Mouse (Mus musculus) erythroblast, adult 5-6 weeks (primary cell): ENCODE measurements around the gene Mroh3. TPM values are rescaled to one million over a fixed set of nuclear protein-coding genes. Genes with fewer than 3 reads are reported as not detected.

Experiments
- ATAC-seq: replicated peaks from 2 replicates; pipeline ENCODE4 v1.8.0; 2016; ENCODE audit warnings: moderate number of reproducible peaks, mild to moderate bottlenecking, moderate TSS enrichment, inconsistent platforms; ENCODE audit not compliant: poor library complexity, low FRiP score, severe bottlenecking
- total RNA-seq, 2 experiments: library from RNA; stranded (forward) in 1 of 2; stranded (reverse) in 1 of 2; fragments of 150-400 nt in 1 of 2; fragments of 200-764, 138-1000 nt in 1 of 2; gene quantifications; 2 replicates each; pipeline versions ENCODE4 v1.2.3 to v1.2.4; 2015 to 2017; ENCODE audit warnings: low replicate concordance in 2 of 2

The Mroh3 gene
- total RNA-seq, 2 experiments from 2014 or later = not detected

DNA sequence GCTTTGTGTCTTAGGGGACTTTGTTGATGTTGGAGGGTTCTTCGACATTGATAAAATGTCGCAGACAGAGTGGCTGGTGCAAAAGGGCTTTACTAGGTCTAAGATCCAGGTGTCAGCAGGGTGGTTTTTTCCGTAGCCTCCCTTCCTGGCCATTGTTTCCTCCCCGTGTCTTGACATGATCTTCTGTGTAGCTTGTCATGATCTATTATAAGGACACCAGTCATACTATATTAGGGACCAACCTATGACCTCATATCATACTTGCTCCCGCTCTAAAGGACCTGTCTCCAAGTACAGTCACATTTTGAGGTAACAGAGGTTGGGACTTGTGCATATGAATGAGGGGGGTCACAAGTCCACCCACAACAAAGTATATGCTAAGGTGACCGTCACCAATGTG is 51.7 kb downstream of the Mroh3 start:
- no peak for ATAC-seq

DNA sequence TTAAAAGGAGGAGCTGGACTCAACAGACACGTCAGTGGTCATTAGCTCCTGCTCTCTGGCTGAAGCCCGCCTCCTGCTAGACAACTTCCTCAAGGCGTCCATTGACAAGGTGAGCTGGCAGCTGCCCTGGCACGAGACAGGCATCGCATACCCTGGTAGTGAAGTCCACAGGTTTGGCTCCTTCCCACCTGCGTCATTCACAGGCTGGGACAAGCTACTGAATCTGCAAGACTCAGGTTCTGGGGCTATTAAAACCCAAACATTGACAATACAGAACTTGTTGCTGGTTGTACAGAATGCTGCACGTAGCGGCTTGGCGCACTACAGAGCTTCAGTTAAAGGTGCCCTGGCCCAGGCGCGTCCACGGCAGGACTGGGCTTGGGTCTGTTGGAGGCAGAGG is 52.3 kb downstream of the Mroh3 start:
- ATAC-seq = no peak

DNA sequence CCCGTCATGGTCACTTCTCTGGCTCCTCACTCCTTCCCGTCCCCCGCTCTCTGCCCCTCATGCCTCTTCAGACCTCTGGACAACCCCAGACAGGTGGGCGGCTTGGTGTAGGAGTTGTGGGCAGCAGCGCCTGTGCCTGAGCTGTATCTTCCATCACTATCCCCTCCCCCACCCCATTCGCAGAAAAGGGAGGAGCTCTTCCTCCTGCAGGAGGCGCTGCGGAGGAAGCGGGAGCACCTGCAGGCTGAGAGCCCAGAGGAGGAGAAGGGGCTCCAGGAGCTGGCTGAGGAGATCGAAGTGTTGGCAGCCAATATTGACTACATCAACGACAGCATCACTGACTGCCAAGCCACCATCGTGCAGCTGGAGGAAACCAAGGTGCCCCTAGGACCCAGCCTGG is 52.8 kb downstream of the Mroh3 start:
- no peak for ATAC-seq

DNA sequence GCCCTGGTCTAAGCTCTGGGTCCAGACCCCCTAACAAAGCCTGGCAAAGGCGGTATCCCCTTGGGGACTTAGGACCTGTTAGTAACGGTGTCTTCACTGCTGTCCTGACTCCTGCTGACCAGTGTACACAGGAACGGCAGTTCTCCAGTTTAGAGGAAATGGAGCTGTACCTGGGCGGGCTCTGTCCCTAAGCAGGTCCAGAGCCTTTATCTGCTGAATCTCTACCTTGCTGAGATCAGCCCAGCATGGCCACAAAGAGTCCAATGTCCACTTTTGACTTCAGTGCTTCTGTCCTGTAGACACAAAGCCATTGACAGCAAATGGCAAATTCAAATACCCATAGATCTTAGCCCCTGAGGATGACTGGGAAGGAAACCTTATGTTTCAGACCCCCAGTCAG is 55.7 kb downstream of the Mroh3 start:
- no peak for ATAC-seq

DNA sequence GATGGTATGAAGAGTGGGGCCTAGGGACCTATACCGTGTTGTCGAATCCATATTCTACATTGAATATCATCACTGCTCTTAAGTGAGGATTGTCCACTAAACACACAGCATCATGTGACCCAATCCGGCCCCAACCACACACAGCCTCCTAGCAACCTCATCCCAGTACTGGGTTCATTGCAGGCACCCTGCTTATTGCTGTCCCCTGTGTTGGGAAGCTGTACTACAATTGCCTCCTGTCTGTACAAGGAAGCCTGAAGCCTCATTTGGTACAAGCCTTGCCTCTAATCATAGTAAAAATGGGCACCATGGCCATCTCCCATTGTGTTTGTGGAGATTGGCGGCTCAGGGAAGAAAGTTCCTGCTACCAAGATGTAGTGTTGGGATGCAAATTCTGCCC is 56.3 kb downstream of the Mroh3 start:
- no peak for ATAC-seq

DNA sequence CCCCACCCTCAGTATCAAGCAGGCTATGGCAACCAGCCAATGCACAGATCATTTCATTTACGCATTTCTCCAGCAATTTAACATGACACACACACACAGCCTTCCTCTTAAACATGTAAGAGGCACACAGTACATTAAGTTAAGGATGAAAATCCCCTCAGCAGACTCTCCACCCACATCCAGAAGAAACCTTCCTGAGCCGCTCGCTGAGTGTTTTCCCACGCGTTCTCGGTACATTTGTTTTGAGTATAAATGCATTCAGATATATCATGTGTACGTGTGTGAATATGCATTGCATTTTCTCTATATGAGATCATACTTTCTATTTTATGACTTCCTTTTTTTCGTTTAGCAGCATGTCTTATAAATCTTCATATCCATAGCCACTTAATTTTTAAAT is 61.3 kb downstream of the Mroh3 start:
- ATAC-seq = no peak

DNA sequence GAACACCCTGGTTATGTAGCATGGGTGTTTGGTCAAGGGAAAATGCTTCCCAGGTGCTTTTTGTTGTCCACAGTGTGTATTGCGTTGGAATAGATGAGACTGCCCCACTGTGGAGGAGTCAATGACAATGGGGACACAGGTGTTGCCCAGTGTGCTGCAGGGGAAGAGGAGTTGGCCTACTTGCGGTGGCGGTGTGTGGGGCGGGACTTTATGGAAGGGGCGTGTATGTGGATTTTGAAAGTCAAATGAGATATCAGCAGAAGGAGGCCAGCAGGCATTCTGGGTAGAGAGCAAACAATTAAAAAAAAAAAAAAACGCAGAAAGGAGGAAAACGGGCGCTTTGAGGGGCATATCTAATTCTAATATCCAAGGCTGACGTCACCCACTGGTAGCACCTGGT is 62.9 kb downstream of the Mroh3 start:
- ATAC-seq = no peak

DNA sequence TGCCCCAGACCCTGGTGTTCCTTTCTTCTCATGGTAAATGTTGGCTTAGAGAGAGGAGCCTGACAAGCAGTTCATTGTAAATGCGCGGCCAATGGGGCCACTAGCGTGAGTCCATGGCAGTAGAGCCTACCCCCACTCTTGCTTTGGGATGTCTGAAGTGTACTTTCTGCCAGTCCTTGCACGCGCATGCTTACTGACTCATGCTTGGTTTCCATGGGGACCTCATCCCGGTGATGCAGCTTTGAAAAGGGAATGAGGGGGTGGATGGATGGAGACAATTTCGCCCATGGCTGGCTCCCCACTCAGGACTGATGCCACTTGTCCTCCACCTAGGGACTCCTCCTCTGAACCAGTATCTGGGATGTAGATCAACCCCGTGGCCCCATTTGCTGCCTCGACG is 69.1 kb downstream of the Mroh3 start:
- no peak for ATAC-seq

DNA sequence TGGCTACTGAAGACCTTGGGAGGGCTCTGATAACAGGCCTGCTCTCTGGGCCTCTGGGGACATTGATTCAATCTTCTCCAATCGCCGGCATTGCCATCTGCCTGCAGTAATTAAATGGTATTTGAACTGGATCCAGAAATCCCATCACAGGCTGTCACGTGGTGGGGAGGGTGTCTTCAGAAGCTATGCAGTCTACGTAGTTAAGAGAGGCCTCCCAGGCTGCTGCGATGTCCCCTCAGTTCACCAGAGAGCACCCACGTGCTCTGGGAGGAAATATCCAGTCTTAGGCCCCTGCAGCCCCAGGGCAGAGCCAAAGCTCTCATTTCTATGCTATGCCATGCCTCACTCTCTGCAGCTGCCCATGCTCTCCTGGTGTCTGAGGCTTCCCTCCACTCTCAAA is 70.3 kb downstream of the Mroh3 start:
- no peak for ATAC-seq

DNA sequence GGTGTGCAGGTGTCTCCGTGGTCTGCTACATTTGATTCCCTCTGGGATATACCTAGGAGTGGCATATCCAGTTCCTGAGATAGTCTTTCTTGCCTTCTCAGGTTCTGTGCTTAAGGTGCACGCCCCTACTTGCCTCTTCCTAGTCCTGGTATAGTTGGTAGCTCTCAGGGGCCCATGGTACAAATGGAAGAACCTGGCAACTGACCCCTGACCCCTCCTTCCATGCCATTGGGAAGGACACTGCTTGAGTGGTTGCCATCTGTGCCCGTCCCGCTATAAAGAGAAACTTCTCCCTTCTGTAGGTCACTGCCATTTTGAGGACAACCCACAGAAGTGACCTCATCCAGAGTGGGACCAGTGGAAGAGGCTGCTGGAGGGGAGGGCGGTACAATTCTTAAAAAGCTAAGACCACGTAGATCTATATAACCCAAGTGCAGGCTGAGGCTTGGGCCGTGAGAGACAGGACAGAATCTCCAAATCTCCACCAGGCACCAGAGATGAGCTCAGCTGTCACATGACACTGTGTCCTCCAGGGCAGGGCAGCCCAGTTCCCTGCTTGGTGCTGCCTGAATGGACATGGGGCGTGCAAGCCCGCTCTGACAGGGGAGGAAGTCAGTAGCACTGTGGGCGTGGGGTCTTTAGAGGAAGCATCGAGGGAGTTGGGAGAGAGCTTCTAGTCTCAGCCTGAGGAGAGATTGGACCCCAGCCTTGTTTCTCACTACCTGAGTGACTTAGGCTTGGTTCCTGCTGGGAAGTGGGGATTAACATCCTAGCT is 71.3 kb downstream of the Mroh3 start:
- no peak for ATAC-seq

DNA sequence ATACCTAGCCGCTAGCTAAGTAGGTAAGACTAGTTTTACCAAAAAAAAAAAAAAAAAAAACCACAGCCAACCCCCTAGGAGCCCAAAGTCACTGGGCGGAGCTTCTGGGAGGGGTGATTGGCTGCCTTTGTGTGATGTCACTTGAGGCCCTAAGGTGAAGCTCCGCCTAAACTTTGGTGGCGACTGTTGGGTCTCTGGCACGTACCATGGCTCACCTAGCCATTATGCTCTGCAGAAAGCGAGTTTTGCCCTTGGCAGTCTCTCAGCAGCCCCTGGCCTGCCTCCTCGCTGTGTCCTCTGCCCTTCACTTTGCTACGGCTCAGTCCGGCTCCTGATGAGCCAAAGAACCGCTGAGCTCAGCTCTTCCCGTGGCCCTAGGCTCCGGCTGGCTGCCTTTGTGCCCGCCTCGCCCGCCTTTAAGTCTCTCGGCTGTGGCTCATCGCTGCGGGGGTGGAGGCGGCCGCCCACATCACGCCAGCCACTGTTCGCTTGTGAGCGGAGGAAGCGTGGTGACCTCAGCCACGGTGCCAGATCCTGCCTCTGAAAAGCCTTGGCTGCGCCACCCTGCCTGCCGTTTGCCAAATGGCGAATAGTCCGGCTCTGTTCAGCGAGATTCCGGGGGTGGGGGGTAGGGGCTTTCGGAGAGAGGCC is 72.5 kb downstream of the Mroh3 start:
- ATAC-seq = peak; percentile 94

DNA sequence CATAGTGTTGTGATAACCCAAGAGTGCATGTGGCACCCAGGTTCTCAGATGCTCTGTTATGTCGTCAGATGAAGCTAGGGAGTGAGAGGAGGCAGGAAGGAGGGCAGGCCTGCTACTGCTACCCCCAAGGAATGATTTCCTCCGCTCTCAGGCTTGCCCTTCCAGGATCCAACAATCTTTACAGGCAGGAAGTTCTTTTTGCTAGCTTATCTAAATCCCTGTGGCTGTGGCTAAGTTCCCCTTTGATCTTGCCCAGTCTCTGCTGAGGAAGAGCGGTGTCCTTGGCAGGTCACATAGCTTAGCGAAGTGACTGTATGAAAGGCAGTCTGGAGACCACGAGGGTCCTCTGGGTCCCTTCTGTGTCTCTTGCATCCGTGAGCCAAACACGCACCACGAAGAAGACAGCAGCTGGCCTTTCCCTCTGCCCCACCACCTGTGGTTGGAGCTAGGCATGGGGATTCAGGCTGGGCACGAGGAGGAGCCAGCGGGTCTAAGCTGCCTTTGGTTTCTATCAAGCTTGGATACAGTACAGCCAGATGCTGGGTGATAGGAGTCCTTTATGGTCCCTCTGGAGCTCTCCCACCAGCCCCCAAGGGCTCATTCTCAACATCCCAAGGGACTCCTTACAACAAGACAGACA is 74.3 kb downstream of the Mroh3 start:
- ATAC-seq = no peak

DNA sequence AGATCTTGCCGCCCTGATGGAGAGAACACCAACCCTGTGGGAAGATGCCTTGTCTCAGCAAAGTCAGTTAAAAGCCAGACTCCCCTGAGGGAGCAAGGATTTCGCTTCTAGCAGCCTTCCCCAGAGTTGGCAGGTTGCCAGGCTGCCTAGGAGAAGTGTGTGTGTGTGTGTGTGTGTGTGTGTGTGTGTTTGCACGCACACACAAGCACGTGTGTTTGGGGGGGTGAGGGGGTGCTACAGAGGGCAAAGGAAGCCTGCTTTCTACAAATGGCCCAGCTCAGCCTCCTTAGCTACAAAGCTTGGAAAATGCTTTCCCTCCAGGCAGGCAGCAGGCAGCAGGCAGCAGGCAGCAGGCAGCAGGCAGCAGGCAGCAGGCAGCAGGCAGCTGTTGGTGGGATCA is 75.1 kb downstream of the Mroh3 start:
- no peak for ATAC-seq

DNA sequence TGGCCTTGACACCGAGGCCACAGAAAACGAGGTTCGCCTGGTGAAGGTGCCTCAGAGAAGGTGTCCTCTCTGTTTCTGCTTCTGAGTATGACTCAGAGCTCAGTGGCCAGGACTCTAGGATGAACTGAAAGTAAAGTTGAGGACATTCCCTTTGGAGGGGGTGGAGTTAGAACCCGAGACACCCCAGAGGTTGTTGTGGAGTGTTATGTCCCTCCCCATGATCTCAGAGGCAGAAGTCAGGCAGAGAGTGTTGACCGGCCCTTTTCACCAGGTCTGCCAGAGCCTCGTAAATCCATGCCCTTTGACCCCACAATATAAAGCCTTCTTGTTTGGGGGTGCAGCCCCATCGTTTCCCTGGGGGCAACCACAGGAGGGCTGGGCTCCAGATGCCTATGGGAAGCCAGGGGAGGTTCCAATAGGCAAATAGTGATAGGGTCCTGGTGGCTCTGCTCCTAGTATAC is 75.5 kb downstream of the Mroh3 start:
- ATAC-seq = no peak

DNA sequence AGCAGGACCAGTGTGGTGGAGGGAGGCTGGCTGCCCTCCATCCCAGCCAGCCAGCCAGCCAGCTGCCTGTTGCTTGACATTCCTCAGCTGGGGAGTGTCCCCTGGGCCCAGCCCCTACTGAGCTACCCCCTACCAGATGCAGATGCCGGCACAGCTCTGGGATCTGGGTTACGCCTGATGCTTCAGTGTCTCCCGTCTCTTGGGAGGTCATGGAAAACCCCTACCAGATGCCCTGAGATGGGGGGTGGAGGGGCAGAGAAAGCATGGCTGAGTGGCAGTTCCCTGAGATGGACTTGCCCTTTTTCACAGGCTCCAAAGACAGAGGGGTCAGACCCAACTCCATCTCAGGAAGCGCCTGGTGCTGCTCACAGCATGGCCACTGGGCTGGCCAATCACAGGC is 76.1 kb downstream of the Mroh3 start:
- ATAC-seq = no peak

DNA sequence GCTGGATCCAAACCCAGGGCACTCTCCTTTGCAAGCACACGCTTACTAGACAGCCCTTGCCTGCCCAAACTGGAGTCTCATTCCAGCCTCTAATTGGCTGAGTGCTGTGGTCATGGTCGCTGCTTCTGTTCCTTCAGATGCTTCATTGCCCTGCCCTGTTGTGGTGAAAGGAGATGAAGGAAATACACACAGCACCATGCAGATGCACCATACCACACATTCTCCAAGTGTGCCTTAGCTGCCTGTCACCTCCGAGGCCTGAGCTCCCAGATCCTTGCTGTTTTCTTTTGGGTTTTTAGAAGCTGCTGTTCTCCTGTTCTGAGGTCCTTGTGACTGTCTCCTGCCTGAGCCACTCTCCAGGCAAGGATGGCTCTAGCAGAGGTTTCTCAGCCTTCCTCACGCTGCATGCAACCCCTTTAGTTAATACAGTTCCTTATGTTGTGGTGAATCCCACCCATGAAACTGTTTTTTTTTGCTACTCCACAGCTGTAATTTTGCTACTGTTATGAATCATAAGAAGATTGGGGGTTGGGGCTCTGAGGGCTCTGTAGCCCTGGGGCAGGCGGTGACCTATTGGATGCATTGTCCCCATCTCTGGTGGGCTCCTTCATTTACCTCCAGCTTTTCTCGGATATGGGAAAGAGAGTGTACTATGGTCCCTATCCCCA is 76.7 kb downstream of the Mroh3 start:
- ATAC-seq = no peak

DNA sequence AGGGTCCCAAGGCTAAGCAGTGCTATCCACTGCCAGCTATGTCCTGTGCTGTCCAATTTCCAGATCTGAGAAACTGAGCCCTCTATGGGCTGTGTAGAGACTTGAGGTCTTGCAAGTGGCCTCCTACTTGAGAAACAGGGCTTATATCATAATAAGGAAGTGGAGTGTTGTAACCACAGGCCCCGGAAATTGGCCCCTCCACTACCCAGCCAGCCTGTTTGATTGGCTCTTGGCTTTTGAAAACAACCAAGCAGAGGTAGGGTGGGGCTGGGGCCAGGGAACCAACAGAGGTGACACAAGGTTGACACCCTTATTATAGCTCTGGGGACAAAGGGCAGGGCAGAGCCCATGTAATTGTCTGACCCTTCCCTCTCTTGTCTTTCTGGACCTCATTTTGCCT is 77.6 kb downstream of the Mroh3 start:
- ATAC-seq = no peak

DNA sequence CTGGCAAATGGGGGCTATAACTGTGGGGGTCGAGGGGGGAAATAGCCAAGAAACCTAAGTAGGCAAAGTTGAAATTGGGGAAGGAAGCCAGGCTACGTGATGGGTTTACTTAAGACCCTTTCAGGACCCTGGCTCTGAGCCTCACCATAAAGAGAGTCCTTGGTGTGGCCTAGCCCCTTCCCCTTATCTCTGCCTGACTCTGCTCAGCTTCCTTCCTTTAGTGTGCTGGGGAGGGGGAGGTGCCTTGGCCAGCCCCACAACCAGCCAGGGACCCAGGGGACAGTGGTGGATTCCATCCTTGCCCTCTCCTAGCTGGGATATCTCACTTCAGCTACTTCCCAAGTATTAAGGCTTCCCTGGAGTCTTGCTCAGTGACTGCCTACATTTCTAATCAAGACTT is 78.1 kb downstream of the Mroh3 start:
- ATAC-seq = no peak

DNA sequence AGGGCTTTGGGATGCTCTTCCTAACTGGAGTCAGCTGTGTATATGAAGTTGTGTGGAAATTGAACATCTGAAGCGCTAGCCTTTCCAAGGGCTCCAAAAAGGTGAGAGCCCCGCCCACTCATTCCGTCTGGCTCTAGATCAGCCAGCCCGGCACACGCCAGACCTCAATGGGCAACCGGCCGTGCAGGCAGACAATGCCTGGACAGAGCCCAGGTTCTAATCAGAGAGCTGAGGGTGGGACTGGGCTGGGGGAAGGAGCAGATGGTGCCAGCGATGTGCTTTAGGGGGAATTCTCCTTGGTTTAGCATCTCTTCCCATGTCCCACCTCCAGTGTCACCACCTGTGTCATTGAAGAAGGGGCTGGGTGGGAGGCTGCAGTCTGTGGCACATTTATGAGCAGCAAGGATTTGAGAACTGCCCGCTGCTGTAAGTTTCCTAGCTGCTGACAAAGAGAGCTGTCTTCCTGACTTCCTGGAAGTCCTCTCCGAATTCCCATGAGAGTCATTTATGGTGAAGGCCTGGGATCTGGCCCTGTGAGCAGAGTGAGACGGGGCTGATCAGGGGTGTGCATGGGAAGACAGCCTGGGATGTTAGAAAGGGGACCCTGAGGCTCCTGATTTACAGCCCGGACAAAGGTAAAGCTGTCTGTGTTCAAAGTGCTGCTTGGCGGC is 78.9 kb downstream of the Mroh3 start:
- ATAC-seq = no peak
